ENCODE assay signal across 22 mouse cellular contexts in genomic region chr10:19209751-19210150, GRCm38 (mm10).
DNase-seq lines count a peak whose midpoint lies in the region; ATAC-seq and TF ChIP-seq lines count a peak whose summit lies in the region.
"Had no signal": no experiment of that assay in that cellular context is flagged by ENCODE, and none has a peak within 500 bp of the region (broad histone marks: within the 10 kb centered on the region; RNA-seq: fewer than 3 reads in every experiment).

No protein-coding gene starts in this region.

- no peaks in the 10 kb centered on the region for H3K9me3 ChIP-seq in midbrain, embryonic 13.5 days
- H3K9me3 ChIP-seq: embryonic facial prominence, embryonic 15.5 days; forebrain, embryonic 10.5 days; hindbrain, embryonic 13.5 days; liver, embryonic 15.5 days; neural tube, embryonic 13.5 days had no signal

- H3K79me2 ChIP-seq in myocyte (ENCODE audit: control insufficient read depth, insufficient read depth) = no peaks in the 10 kb centered on the region

- no peak overlapping the region for H3K4me3 ChIP-seq in myocyte
- no peak overlapping the region for H3K4me3 ChIP-seq in midbrain, embryonic 13.5 days (replicated peaks)
- H3K4me3 ChIP-seq: embryonic facial prominence, embryonic 15.5 days; forebrain, embryonic 10.5 days; hindbrain, embryonic 13.5 days; left cerebral cortex, adult 2 months; liver, embryonic 15.5 days; neural tube, embryonic 13.5 days had no signal

- no peak overlapping the region for H3K27ac ChIP-seq in midbrain, embryonic 13.5 days
- H3K27ac ChIP-seq: embryonic facial prominence, embryonic 15.5 days; forebrain, embryonic 10.5 days; hindbrain, embryonic 13.5 days; kidney, postnatal 0 days; left cerebral cortex, adult 2 months; liver, embryonic 15.5 days; neural tube, embryonic 13.5 days had no signal

- peaks cover 5% of the 10 kb centered on the region; the same call in 1 of the 2 replicates for H3K4me1 ChIP-seq in midbrain, embryonic 13.5 days (replicated peaks)
- H3K4me1 ChIP-seq: embryonic facial prominence, embryonic 15.5 days; hindbrain, embryonic 13.5 days; liver, embryonic 15.5 days had no signal

- no peaks in the 10 kb centered on the region for H3K27me3 ChIP-seq in myocyte (ENCODE audit: control insufficient read depth, insufficient read depth, insufficient read length)
- H3K27me3 ChIP-seq in midbrain, embryonic 13.5 days = no peaks in the 10 kb centered on the region
- H3K27me3 ChIP-seq: embryonic facial prominence, embryonic 15.5 days; hindbrain, embryonic 13.5 days; liver, embryonic 15.5 days; neural tube, embryonic 13.5 days had no signal

- 94% methylated on average over 2 of the region's 2 CpGs for WGBS in midbrain, embryonic 13.5 days

- ATAC-seq in activated CD4-positive, CD25-positive, alpha-beta regulatory T cell, adult 4 months = peak; percentile 87
- no peak for ATAC-seq in midbrain, embryonic 13.5 days
- ATAC-seq: intestine, embryonic 16.5 days; lung, postnatal 0 days; midbrain, embryonic 16.5 days had no signal

- TF ChIP-seq POLR2A in myocyte (IDR thresholded peaks at IDR 0.05; ENCODE audit: insufficient read length, low read depth) = no peak

- H3K9ac ChIP-seq in midbrain, embryonic 13.5 days (replicated peaks) = no peak overlapping the region
- H3K9ac ChIP-seq: embryonic facial prominence, embryonic 15.5 days; hindbrain, embryonic 13.5 days; liver, embryonic 15.5 days; neural tube, embryonic 13.5 days had no signal

- no peaks in the 10 kb centered on the region for H3K36me3 ChIP-seq in myocyte (ENCODE audit: control insufficient read depth, insufficient read depth)
- H3K36me3 ChIP-seq in midbrain, embryonic 13.5 days = no peaks in the 10 kb centered on the region
- H3K36me3 ChIP-seq: embryonic facial prominence, embryonic 15.5 days; forebrain, embryonic 10.5 days; hindbrain, embryonic 13.5 days; liver, embryonic 15.5 days; neural tube, embryonic 13.5 days had no signal

- no peak overlapping the region for H3ac ChIP-seq in myocyte (ENCODE audit: control insufficient read depth, insufficient read length)

- H3K4me2 ChIP-seq in myocyte (ENCODE audit: low read depth) = peak overlapping the region; percentile 19
- no peak overlapping the region for H3K4me2 ChIP-seq in midbrain, embryonic 13.5 days (replicated peaks)
- H3K4me2 ChIP-seq: embryonic facial prominence, embryonic 15.5 days; hindbrain, embryonic 13.5 days; liver, embryonic 15.5 days; neural tube, embryonic 13.5 days had no signal

- DNase-seq in thymus, postnatal 0 days (ENCODE audit: low spot score) = peak; percentile 29
- no peak for DNase-seq in thymus, postnatal 25 days
- no peak for DNase-seq in urinary bladder, postnatal 10 days (ENCODE audit: low spot score)
- DNase-seq in left cerebral cortex, postnatal 25 days (ENCODE audit: low spot score in 2 of 2) = no peak
- DNase-seq in frontal cortex, postnatal 36 days (ENCODE audit: low spot score in 2 of 2) = no peak
- DNase-seq: cerebellum, postnatal 14 days; embryo, embryonic 11 days; gastrocnemius, postnatal 10 days; thymus, adult 18-20 months had no signal

- intact Hi-C loops in left cerebral cortex, postnatal 25 days (cut with DNase I) = no loop called here

TF ChIP-seq in myocyte, 11 proteins besides CTCF, POLR2A, EP300 and RAD21:
- no peak for TF ChIP-seq SRF (IDR thresholded peaks at IDR 0.05; ENCODE audit: control insufficient read depth, insufficient read length, low read depth)
- TF ChIP-seq POLR2AphosphoS2 (IDR thresholded peaks at IDR 0.05; ENCODE audit: insufficient read length, low read depth) = no peak
- TF ChIP-seq MYOD1 (IDR thresholded peaks at IDR 0.05; ENCODE audit: control insufficient read depth in 1 of 3, insufficient read length in 2 of 3, low read depth in 2 of 3) = no peak
- TF ChIP-seq MAX (IDR thresholded peaks at IDR 0.05; ENCODE audit: low read depth) = no peak
- no peak for TF ChIP-seq TCF12 (IDR thresholded peaks at IDR 0.05; ENCODE audit: insufficient read depth, poor library complexity, severe bottlenecking)
- TF ChIP-seq MYOG (IDR thresholded peaks at IDR 0.05; ENCODE audit: control insufficient read depth in 1 of 3, insufficient read depth in 1 of 3, insufficient read length in 2 of 3, low read depth in 2 of 3) = no peak
- TF ChIP-seq USF1 (IDR thresholded peaks at IDR 0.05; ENCODE audit: low read depth) = no peak
- TF ChIP-seq TCF3 (IDR thresholded peaks at IDR 0.05; ENCODE audit: insufficient read length, low read depth) = no peak
- TF ChIP-seq E2F4 (IDR thresholded peaks at IDR 0.05; ENCODE audit: insufficient read depth) = no peak
- TF ChIP-seq REST (IDR thresholded peaks at IDR 0.05; ENCODE audit: insufficient read depth, insufficient read length) = no peak
- no peak for TF ChIP-seq CEBPB (IDR thresholded peaks at IDR 0.05; ENCODE audit: insufficient read depth, poor library complexity, severe bottlenecking)
